Mouse (Mus musculus): ENCODE results near the gene Tmprss4. TPM values are rescaled to one million over a fixed set of nuclear protein-coding genes. Genes with fewer than 3 reads are reported as not detected.

Tmprss4 gene
- not detected for polyA plus RNA-seq (2021)

GRCm38 (mm10) chr9:45203797-45204410, at the start of gene Tmprss4:
TSS of gene Tmprss4 (minus strand) at chr9:45204092.
- peaks cover 17% of the 10 kb centered on the region for H3K27me3 ChIP-seq
- CTCF ChIA-PET: no interaction called here
- no peak for DNase-seq (ENCODE audit: low read depth, low spot score)
- no peak for TF ChIP-seq CTCF (IDR thresholded peaks at IDR 0.05)
- POLR2A ChIA-PET: no interaction called here
- ATAC-seq: no peak
- in situ Hi-C loops (cut with MboI; ENCODE audit: low pct_unique_long_range_greater_than_20kb): no loop called here

DNA sequence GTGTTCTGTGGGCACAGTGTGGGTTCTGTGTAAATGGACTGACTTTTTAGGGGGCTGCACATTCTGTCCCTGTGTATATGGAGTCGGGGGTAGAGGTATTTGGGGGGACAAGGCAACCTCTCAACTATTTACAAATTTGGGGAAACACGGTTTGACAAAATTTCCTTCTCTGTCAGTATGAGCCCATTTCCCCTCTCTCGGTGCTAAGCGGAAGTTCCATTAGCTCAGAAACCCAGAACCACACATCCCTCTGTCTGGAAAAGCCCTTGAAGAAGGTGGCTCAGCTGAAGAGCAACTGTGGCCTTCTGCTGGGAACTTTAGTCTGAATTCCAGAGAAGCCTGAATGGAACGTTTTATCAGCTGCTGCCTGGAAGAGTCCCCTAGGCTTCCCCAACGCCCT, 48.5 kb upstream of the Tmprss4 start:
- POLR2A ChIA-PET: no interaction called here
- in situ Hi-C loops (cut with MboI; ENCODE audit: low pct_unique_long_range_greater_than_20kb): no loop called here
- DNase-seq (ENCODE audit: low read depth, low spot score) (no peak), ATAC-seq (no peak)
- CTCF ChIA-PET: no interaction called here
- no peak for TF ChIP-seq CTCF (IDR thresholded peaks at IDR 0.05)
- H3K27me3 ChIP-seq: peaks cover 14% of the 10 kb centered on the region

GRCm38 (mm10) chr9:45251990-45252389, 48.1 kb upstream of the Tmprss4 start:
- POLR2A ChIA-PET: no interaction called here

DNA sequence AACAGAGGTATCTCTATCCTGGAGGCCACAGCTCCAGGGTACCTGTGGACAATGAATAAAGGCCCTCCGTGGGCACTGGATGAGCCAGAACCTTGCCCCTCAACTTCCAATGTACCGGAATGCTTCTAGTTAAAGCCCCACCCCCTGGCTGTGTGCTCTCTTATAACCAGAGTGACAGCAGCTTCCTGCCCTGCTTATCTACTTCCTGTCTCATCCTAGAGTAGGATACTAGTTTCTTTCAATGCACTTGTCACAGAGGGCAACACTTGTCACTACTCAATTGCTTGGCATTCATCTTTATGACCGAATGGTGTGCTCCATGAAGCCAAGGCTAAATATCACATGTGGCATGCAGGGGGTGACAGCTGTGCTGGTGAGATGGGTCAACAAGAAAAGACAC, 47.4 kb upstream of the Tmprss4 start:
- no peak for DNase-seq (ENCODE audit: low read depth, low spot score)
- ChIA-PET CTCF (no interaction called here), POLR2A (no interaction called here)
- no peak for TF ChIP-seq CTCF (IDR thresholded peaks at IDR 0.05)
- no peak for ATAC-seq
- in situ Hi-C loops (cut with MboI; ENCODE audit: low pct_unique_long_range_greater_than_20kb): no loop called here
- H3K27me3 ChIP-seq: peaks cover 16% of the 10 kb centered on the region

More at GRCm38 (mm10) chr9:45251990-45252389, 48.1 kb upstream of the Tmprss4 start:
- DNase-seq (ENCODE audit: low read depth, low spot score): no peak
- in situ Hi-C loops (cut with MboI; ENCODE audit: low pct_unique_long_range_greater_than_20kb): no loop called here
- TF ChIP-seq CTCF (IDR thresholded peaks at IDR 0.05): no peak
- CTCF ChIA-PET: no interaction called here
- ATAC-seq: no peak
- peaks cover 14% of the 10 kb centered on the region for H3K27me3 ChIP-seq

GRCm38 (mm10) chr9:45250306-45250705, 46.4 kb upstream of the Tmprss4 start:
- ChIA-PET CTCF (no interaction called here), POLR2A (no interaction called here)
- H3K27me3 ChIP-seq: peaks cover 16% of the 10 kb centered on the region
- ATAC-seq (no peak), DNase-seq (ENCODE audit: low read depth, low spot score) (no peak)
- TF ChIP-seq CTCF (IDR thresholded peaks at IDR 0.05): no peak
- in situ Hi-C loops (cut with MboI; ENCODE audit: low pct_unique_long_range_greater_than_20kb): no loop called here

DNA sequence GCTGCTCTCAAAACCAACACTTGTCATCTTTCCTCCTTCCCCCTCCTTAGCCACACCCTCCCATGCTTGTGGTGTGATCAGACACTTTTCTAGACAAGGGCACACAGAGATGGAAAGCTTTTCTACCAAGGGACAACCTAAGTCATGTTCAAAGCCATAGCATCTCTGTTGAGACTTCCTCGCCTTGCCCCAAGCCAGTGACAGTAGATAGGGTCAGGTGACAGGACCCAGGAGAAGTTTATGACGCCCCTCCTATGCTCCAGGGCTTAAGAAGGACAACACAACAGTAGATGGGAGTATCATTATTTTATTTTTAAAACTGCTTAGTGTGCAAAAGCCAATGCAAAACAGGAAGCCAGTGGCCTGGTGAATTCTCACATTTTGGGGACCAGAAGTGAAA, 43.6 kb upstream of the Tmprss4 start:
- ATAC-seq (no peak), DNase-seq (ENCODE audit: low read depth, low spot score) (no peak)
- H3K27me3 ChIP-seq: peaks cover 8% of the 10 kb centered on the region
- CTCF ChIA-PET: no interaction called here
- in situ Hi-C loops (cut with MboI; ENCODE audit: low pct_unique_long_range_greater_than_20kb): no loop called here
- no peak for TF ChIP-seq CTCF (IDR thresholded peaks at IDR 0.05)
- POLR2A ChIA-PET: no interaction called here

DNA sequence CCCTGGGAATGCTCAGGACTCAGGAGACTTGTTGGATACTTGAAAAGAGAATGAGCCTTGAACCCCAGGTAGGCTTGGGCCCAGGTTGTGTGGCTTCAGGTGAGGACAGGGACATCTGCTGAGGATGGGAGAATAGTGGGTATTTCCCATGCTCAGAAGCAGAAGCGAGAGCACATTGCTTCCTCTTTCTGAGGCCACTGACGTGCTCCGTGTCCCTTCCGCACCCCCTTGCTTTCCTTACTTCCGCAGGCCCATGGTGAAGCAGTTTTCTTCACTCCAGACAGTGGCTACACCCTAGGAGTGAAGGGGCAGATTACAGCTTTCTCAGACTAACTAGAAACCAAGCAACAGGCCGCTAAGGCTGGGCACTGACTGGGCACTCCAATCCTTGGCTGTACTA, 42.2 kb upstream of the Tmprss4 start:
- no peak for TF ChIP-seq CTCF (IDR thresholded peaks at IDR 0.05)
- in situ Hi-C loops (cut with MboI; ENCODE audit: low pct_unique_long_range_greater_than_20kb): no loop called here
- DNase-seq (ENCODE audit: low read depth, low spot score): no peak
- ChIA-PET POLR2A (no interaction called here), CTCF (no interaction called here)
- ATAC-seq: no peak
- peaks cover 9% of the 10 kb centered on the region for H3K27me3 ChIP-seq

GRCm38 (mm10) chr9:45245432-45245831, 41.5 kb upstream of the Tmprss4 start:
- ChIA-PET CTCF (no interaction called here), POLR2A (no interaction called here)
- ATAC-seq (no peak), DNase-seq (ENCODE audit: low read depth, low spot score) (no peak)
- TF ChIP-seq CTCF (IDR thresholded peaks at IDR 0.05): no peak
- peaks cover 10% of the 10 kb centered on the region for H3K27me3 ChIP-seq
- in situ Hi-C loops (cut with MboI; ENCODE audit: low pct_unique_long_range_greater_than_20kb): no loop called here

DNA sequence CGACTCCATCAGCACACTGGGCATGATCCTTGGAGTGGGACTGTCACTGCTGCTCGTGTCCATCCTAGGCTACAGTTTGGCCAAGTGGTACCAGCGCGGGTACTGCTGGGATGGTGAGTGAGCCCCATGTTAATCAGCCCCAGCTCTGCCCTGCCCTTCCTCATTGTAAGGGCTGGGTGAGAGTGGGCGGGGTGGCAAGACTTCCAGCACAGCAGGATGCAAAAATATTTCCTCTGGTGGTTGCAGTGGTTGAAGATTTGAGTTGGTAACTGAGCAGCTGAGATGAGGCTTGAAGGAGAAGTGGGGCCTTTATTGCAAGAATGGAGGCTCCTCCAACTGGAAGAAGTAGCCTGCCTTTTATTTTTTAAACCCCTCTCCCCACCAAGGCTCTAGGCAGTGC, 37.5 kb upstream of the Tmprss4 start:
- ATAC-seq (no peak), DNase-seq (ENCODE audit: low read depth, low spot score) (no peak)
- H3K27me3 ChIP-seq: peaks cover 9% of the 10 kb centered on the region
- ChIA-PET POLR2A (no interaction called here), CTCF (no interaction called here)
- in situ Hi-C loops (cut with MboI; ENCODE audit: low pct_unique_long_range_greater_than_20kb): no loop called here
- TF ChIP-seq CTCF (IDR thresholded peaks at IDR 0.05): no peak

GRCm38 (mm10) chr9:45236744-45237143, 32.9 kb upstream of the Tmprss4 start:
- H3K27me3 ChIP-seq: peaks cover 13% of the 10 kb centered on the region
- TF ChIP-seq CTCF (IDR thresholded peaks at IDR 0.05): no peak
- CTCF ChIA-PET: no interaction called here
- POLR2A ChIA-PET: no interaction called here
- no peak for DNase-seq (ENCODE audit: low read depth, low spot score)
- in situ Hi-C loops (cut with MboI; ENCODE audit: low pct_unique_long_range_greater_than_20kb): no loop called here
- no peak for ATAC-seq

DNA sequence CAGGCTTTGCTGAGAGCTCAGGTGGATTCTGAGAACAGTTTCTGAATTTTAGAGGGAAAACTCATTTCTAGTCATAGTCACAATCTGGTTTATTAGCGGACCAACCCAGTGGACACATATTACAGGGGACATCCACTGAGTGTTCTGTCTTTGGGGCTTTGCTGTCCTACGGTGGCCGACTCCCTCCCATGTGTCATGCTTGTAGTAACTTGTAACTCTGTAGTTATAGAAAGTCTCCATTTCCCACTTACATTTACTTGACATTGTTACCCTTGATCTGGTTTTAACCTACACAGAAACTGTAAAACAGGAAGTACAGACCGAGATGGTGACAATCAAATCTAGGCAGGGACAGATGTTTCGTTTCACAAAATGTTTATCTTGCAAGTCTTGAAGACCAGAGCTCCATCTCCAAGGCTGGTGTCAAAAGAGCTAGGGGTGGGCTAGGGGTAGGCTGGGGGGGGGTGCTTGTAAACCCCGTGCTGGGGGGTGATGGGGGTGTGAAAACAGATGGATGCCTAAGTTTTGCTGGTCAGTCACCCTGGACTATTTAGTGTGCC, 31.9 kb upstream of the Tmprss4 start:
- ChIA-PET POLR2A (no interaction called here), CTCF (no interaction called here)
- in situ Hi-C loops (cut with MboI; ENCODE audit: low pct_unique_long_range_greater_than_20kb): no loop called here
- TF ChIP-seq CTCF (IDR thresholded peaks at IDR 0.05): no peak
- H3K27me3 ChIP-seq: peaks cover 11% of the 10 kb centered on the region
- DNase-seq (ENCODE audit: low read depth, low spot score) (no peak), ATAC-seq (no peak)

- ChIA-PET CTCF (no interaction called here), POLR2A (no interaction called here)
- in situ Hi-C loops (cut with MboI; ENCODE audit: low pct_unique_long_range_greater_than_20kb): no loop called here
- H3K27me3 ChIP-seq: peaks cover 22% of the 10 kb centered on the region
- no peak for ATAC-seq
- DNase-seq (ENCODE audit: low read depth, low spot score): no peak
- no peak for TF ChIP-seq CTCF (IDR thresholded peaks at IDR 0.05)
Measured at GRCm38 (mm10) chr9:45229359-45229758, 25.5 kb upstream of the Tmprss4 start.
